Mouse (Mus musculus): ENCODE data around the gene Dock1. TPM values are rescaled to one million over a fixed set of nuclear protein-coding genes. Genes with fewer than 3 reads are reported as not detected.
A peak's percentile ranks its signal among the peaks of the same experiment; 100 is the strongest.

The Dock1 gene
- polyA plus RNA-seq, 1 experiment from 2014 or later: 44.5 TPM

DNA sequence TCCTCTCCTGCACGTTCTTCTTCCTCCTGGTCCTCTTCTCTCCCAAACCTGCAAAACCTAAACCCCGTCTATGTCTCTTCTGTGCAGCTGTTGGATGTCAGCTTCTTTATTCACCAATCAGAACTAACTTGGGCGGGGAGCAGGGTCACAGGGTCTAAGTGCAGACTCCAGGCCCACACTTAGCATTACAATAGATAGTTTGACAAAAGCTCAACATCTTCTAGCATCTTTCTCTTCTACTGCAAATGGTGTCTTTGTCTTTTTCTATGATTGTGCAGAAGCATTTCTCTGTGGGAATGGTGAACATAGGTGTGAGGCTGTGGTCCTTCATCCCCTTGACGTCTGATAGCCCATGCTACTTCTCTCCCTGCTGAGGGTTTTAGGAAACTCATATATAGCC is 91.3 kb downstream of the Dock1 start:
- no peaks in the 10 kb centered on the region for H3K4me1 ChIP-seq (replicated peaks; ENCODE audit: control insufficient read depth, insufficient read depth, low read length)
- H3K4me3 ChIP-seq (ENCODE audit: low read length): no peak overlapping the region
- no peak overlapping the region for H3K27ac ChIP-seq (ENCODE audit: low read length)
- WGBS: 77% methylated on average over 4 of the region's 4 CpGs
- no peak for ATAC-seq (ENCODE audit: low read depth)
- H3K9ac ChIP-seq (ENCODE audit: low read length): no peak overlapping the region
- no peak overlapping the region for H3K4me2 ChIP-seq (ENCODE audit: low read depth, low read length)
- H3K36me3 ChIP-seq (ENCODE audit: control insufficient read depth, insufficient read depth, low read length): peaks cover 46% of the 10 kb centered on the region
- no peaks in the 10 kb centered on the region for H3K27me3 ChIP-seq (ENCODE audit: control insufficient read depth, insufficient read depth, low read depth, low read length)
- no peaks in the 10 kb centered on the region for H3K9me3 ChIP-seq (ENCODE audit: control insufficient read depth, low read length)

DNA sequence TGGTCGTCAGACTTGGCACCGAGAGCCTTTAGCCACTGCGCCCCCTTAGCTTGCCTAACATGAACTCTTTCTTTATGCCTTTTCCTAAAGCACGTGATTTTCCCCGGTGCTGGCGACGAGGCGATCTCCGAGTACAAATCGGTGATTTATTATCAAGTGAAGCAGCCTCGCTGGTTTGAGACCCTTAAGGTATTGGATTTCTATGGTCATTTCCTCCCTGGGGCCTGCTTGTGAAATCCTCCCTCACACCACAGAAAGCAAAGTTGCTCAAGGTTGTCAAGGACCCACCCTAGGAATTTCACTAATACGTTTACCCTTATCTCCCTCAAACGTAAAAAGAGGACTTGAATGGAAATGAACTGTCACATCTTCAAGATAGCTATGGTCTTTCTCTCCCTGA is 94.7 kb downstream of the Dock1 start:
- WGBS: 64% methylated on average over 13 of the region's 13 CpGs
- H3K4me2 ChIP-seq (ENCODE audit: low read depth, low read length): no peak overlapping the region
- H3K27me3 ChIP-seq (ENCODE audit: control insufficient read depth, insufficient read depth, low read depth, low read length): no peaks in the 10 kb centered on the region
- no peak for ATAC-seq (ENCODE audit: low read depth)
- H3K36me3 ChIP-seq (ENCODE audit: control insufficient read depth, insufficient read depth, low read length): peaks cover 43% of the 10 kb centered on the region
- H3K9ac ChIP-seq (ENCODE audit: low read length): no peak overlapping the region
- no peaks in the 10 kb centered on the region for H3K9me3 ChIP-seq (ENCODE audit: control insufficient read depth, low read length)
- H3K27ac ChIP-seq (ENCODE audit: low read length): no peak overlapping the region
- H3K4me3 ChIP-seq (ENCODE audit: low read length): no peak overlapping the region
- no peaks in the 10 kb centered on the region for H3K4me1 ChIP-seq (replicated peaks; ENCODE audit: control insufficient read depth, insufficient read depth, low read length)

DNA sequence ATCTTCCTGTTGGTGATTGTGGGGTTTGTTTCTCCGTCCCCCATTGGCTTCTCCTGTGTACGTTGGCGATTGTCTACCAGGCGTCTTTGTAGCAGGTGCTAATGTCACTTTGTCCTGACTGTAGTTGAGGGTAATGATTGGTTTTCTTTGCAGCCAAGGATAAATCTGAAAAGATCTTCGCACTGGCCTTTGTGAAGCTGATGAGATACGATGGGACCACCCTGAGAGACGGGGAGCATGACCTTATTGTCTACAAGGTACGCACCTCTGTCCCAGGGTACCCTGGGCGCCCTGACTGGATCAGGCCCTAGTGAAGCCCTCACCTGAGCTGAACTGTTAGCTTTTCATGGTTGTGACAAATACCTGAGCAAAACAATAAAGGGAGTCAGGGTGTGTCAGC is 100.9 kb downstream of the Dock1 start:
- ATAC-seq (ENCODE audit: low read depth): no peak
- no peak overlapping the region for H3K4me3 ChIP-seq (ENCODE audit: low read length)
- WGBS: 93% methylated on average over 9 of the region's 9 CpGs
- H3K9me3 ChIP-seq (ENCODE audit: control insufficient read depth, low read length): no peaks in the 10 kb centered on the region
- H3K27me3 ChIP-seq (ENCODE audit: control insufficient read depth, insufficient read depth, low read depth, low read length): no peaks in the 10 kb centered on the region
- H3K9ac ChIP-seq (ENCODE audit: low read length): no peak overlapping the region
- no peaks in the 10 kb centered on the region for H3K4me1 ChIP-seq (replicated peaks; ENCODE audit: control insufficient read depth, insufficient read depth, low read length)
- no peak overlapping the region for H3K4me2 ChIP-seq (ENCODE audit: low read depth, low read length)
- peaks cover 33% of the 10 kb centered on the region for H3K36me3 ChIP-seq (ENCODE audit: control insufficient read depth, insufficient read depth, low read length)
- no peak overlapping the region for H3K27ac ChIP-seq (ENCODE audit: low read length)

DNA sequence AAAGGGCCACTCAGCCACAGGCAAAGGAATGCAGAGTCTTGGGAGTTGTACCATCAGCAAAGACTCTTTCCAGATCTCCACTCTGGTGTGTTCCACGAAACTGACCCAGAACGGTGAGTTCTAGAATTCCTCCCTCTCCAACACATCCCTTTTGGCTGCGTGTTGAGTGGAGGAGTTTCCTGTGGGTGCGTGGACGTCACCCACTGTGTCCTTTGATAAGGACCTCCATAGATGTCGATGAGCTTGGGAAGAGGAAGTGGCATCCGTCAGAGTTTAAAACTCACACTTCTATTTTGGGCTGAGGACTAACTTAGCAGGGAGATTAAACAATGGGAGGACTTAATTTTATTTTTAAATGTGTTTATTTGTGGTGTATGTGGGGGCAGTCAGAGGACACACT is 101.9 kb downstream of the Dock1 start:
- 70% methylated on average over 7 of the region's 7 CpGs for WGBS
- H3K27ac ChIP-seq (ENCODE audit: low read length): peak overlapping the region; percentile 35; the same call in 1 of the 2 replicates
- H3K27me3 ChIP-seq (ENCODE audit: control insufficient read depth, insufficient read depth, low read depth, low read length): no peaks in the 10 kb centered on the region
- no peak overlapping the region for H3K4me2 ChIP-seq (ENCODE audit: low read depth, low read length)
- ATAC-seq (ENCODE audit: low read depth): no peak
- H3K9me3 ChIP-seq (ENCODE audit: control insufficient read depth, low read length): no peaks in the 10 kb centered on the region
- no peaks in the 10 kb centered on the region for H3K4me1 ChIP-seq (replicated peaks; ENCODE audit: control insufficient read depth, insufficient read depth, low read length)
- no peak overlapping the region for H3K9ac ChIP-seq (ENCODE audit: low read length)
- H3K36me3 ChIP-seq (ENCODE audit: control insufficient read depth, insufficient read depth, low read length): peaks cover 33% of the 10 kb centered on the region
- H3K4me3 ChIP-seq (ENCODE audit: low read length): no peak overlapping the region

DNA sequence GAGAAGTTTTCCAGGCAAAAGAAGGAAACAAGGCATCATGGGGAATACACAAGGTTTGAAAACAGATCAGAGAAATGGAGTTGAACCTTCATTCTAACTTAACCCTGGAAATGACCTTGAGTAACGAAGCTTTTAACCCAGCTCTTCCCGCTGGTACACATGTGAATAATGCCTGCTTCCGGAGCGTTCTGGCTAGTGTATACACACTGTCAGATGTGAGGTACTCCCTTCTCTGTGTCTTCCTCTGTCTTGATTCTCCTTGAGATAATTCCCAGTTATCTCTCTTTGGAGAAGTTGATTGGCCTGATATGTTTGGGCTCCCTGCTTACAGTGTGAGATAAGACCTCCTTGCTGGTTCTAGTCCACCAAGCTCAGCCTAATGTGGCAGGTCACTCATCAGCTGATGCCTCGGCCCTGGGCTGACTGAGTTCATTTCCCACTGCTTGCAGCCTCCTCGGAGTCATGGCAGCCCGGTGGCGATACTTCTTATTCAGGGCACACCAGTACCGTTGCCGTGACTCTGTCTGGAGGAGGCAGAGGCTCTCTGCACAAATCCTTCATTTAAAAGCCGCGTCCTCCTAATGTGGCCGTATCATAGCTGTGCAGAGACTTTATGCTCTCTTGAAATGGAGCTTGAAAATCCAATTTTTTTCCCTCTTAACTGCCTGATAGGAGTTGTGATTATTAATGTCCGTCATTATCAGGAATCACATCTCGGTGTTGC is 102.6 kb downstream of the Dock1 start:
- no peaks in the 10 kb centered on the region for H3K4me1 ChIP-seq (replicated peaks; ENCODE audit: control insufficient read depth, insufficient read depth, low read length)
- H3K27ac ChIP-seq (ENCODE audit: low read length): peak overlapping the region; percentile 10; the same call in 1 of the 2 replicates
- no peaks in the 10 kb centered on the region for H3K9me3 ChIP-seq (ENCODE audit: control insufficient read depth, low read length)
- H3K4me2 ChIP-seq (ENCODE audit: low read depth, low read length): no peak overlapping the region
- peaks cover 30% of the 10 kb centered on the region for H3K36me3 ChIP-seq (ENCODE audit: control insufficient read depth, insufficient read depth, low read length)
- H3K27me3 ChIP-seq (ENCODE audit: control insufficient read depth, insufficient read depth, low read depth, low read length): no peaks in the 10 kb centered on the region
- 79% methylated on average over 15 of the region's 15 CpGs for WGBS
- H3K9ac ChIP-seq (ENCODE audit: low read length): no peak overlapping the region
- ATAC-seq (ENCODE audit: low read depth): peak; percentile 23; the same call in 1 of the 2 replicates
- no peak overlapping the region for H3K4me3 ChIP-seq (ENCODE audit: low read length)

DNA sequence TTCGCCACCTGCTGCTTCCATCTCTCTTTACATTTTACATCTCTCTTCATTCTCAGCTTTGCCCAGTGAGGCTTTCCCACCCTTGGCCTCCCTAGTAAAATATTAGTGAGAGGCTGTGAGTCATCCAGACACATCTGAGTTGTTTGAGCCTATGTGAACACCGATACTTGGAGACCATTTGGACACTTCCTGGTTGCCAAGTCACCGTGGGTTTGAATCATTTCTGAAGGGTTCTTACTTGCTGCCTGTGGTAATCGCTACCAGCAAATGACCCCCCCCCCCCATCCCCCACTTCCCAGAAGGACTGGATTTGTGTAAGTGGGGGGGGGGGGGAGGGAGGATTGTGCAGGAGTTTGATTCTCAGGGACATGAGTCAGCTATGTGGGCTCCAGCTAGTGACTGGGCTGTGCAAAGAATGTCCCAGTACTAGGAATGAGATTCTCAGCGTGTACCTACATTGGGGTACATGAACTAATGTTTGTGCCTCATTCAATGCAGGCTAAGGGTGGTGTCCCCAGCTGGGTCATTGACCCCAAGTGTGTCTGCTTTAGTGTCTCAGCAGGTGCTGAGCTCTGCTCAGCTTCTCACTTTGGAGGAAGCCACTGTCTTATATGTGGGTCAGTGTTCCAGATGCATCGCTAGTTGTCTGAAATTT is 103.4 kb downstream of the Dock1 start:
- WGBS: 70% methylated on average over 6 of the region's 6 CpGs
- H3K9me3 ChIP-seq (ENCODE audit: control insufficient read depth, low read length): no peaks in the 10 kb centered on the region
- no peak overlapping the region for H3K27ac ChIP-seq (ENCODE audit: low read length)
- ATAC-seq (ENCODE audit: low read depth): no peak; the same call in 1 of the 2 replicates
- H3K4me2 ChIP-seq (ENCODE audit: low read depth, low read length): no peak overlapping the region
- no peaks in the 10 kb centered on the region for H3K4me1 ChIP-seq (replicated peaks; ENCODE audit: control insufficient read depth, insufficient read depth, low read length)
- no peak overlapping the region for H3K4me3 ChIP-seq (ENCODE audit: low read length)
- H3K9ac ChIP-seq (ENCODE audit: low read length): no peak overlapping the region
- H3K27me3 ChIP-seq (ENCODE audit: control insufficient read depth, insufficient read depth, low read depth, low read length): no peaks in the 10 kb centered on the region
- H3K36me3 ChIP-seq (ENCODE audit: control insufficient read depth, insufficient read depth, low read length): peaks cover 30% of the 10 kb centered on the region

DNA sequence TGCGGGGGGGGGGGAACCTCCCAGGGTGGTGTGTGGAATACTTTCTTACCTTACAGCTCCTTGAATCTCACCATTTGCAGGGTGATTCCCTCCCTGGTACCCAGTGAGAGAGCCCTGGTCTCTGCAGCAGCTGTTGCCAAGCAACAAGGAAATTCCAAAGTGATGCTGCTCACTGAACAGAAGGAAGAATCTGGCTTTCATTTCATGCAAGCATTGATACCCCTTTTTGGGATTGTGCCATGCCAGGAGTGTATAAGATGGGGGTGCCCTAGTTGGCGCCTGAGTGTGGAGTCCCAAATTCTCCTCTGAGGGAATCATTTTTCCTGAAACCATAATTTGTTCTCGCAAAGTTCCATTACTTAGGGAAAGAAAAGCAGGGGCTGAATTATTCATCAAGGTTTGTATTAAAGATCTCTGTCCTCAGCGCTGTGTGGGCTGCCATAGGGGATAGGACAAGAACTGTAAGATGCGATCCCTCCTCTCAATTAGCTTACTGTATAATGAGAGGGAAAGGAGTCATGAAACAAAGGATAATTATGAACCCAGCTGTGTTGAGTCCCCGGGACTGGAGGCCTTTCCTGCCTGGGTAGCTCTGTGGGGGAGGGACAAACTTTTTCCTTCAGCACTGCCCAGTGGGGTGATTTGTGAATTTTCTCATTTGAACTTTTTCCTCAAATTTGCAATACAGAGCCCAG is 104.2 kb downstream of the Dock1 start:
- Histone ChIP-seq H3K9ac (ENCODE audit: low read length) (no peak overlapping the region), H3K9me3 (ENCODE audit: control insufficient read depth, low read length) (no peaks in the 10 kb centered on the region), H3K36me3 (ENCODE audit: control insufficient read depth, insufficient read depth, low read length) (peaks cover 26% of the 10 kb centered on the region), H3K27ac (ENCODE audit: low read length) (no peak overlapping the region), H3K4me3 (ENCODE audit: low read length) (no peak overlapping the region), H3K27me3 (ENCODE audit: control insufficient read depth, insufficient read depth, low read depth, low read length) (no peaks in the 10 kb centered on the region), H3K4me1 (replicated peaks; ENCODE audit: control insufficient read depth, insufficient read depth, low read length) (no peaks in the 10 kb centered on the region), H3K4me2 (ENCODE audit: low read depth, low read length) (no peak overlapping the region)
- WGBS: 91% methylated on average over 6 of the region's 6 CpGs
- ATAC-seq (ENCODE audit: low read depth): no peak

DNA sequence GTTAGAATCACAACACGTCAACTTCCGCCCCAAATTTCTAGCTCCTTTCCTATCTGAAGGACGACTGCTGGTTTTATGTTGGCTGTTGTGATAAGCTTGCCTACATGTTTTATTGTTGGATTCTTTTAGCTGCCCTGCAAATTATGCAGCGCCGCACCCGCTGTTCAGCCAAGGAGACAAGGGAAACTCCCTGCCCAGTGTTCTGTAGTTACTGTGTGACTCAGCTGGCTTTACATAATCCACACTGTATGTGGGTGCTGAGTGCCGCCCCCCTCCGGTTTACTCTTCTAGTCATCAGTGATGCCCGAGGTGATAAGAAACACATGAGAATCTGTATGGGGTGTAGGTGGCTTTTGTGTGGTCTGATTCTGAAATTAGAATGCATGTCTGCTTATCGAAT is 105.2 kb downstream of the Dock1 start:
- Histone ChIP-seq H3K27ac (ENCODE audit: low read length) (no peak overlapping the region), H3K36me3 (ENCODE audit: control insufficient read depth, insufficient read depth, low read length) (peaks cover 22% of the 10 kb centered on the region), H3K4me2 (ENCODE audit: low read depth, low read length) (no peak overlapping the region), H3K9me3 (ENCODE audit: control insufficient read depth, low read length) (no peaks in the 10 kb centered on the region), H3K27me3 (ENCODE audit: control insufficient read depth, insufficient read depth, low read depth, low read length) (no peaks in the 10 kb centered on the region), H3K9ac (ENCODE audit: low read length) (no peak overlapping the region), H3K4me3 (ENCODE audit: low read length) (no peak overlapping the region), H3K4me1 (replicated peaks; ENCODE audit: control insufficient read depth, insufficient read depth, low read length) (no peaks in the 10 kb centered on the region)
- 84% methylated on average over 10 of the region's 10 CpGs for WGBS
- ATAC-seq (ENCODE audit: low read depth): no peak

DNA sequence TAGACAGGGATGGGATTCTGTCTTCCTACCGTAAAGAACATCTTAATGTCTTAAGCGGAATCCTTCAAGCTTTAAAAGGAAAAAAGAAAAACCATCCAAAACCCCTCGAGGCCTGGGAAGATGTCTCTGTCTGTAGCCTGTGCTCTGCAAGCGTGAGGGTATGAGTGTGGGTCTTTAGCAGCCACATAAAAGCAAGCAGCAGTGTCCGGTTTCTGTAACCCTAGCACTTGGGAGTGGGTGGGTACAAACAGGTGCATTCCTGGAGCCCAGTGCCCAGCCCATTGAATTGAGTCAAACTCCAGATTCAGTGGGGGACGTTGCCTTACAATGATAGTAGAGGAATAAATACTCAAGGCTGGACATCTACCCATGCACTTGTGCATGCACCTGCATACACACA is 105.9 kb downstream of the Dock1 start:
- 82% methylated on average over 6 of the region's 6 CpGs for WGBS
- Histone ChIP-seq H3K27ac (ENCODE audit: low read length) (no peak overlapping the region), H3K9ac (ENCODE audit: low read length) (no peak overlapping the region), H3K4me1 (replicated peaks; ENCODE audit: control insufficient read depth, insufficient read depth, low read length) (no peaks in the 10 kb centered on the region), H3K36me3 (ENCODE audit: control insufficient read depth, insufficient read depth, low read length) (peaks cover 17% of the 10 kb centered on the region), H3K4me2 (ENCODE audit: low read depth, low read length) (no peak overlapping the region), H3K4me3 (ENCODE audit: low read length) (no peak overlapping the region), H3K9me3 (ENCODE audit: control insufficient read depth, low read length) (no peaks in the 10 kb centered on the region), H3K27me3 (ENCODE audit: control insufficient read depth, insufficient read depth, low read depth, low read length) (no peaks in the 10 kb centered on the region)
- ATAC-seq (ENCODE audit: low read depth): no peak
